Mouse (Mus musculus) neural tube, embryonic 11.5 days (tissue): ENCODE measurements at regions not wholly inside any gene's neighbourhood (a gene's known extent, or its start where the extent isn't known, plus 50 kb on each side); places are given as distances from the start of the nearest gene placed in this dataset.
"Not testable (repeated sequence)": the region's sequence is repeated elsewhere in the genome, so short reads cannot be mapped to it uniquely, and the experiment has no call there.

Experiments
- ATAC-seq: fragments of 200-750 bp; cut with Nextera tagmentation; 2 replicates; pipeline ENCODE4 v1.8.0; 2017; ENCODE audit warnings: moderate number of reproducible peaks, mild to moderate bottlenecking, moderate TSS enrichment, moderate library complexity; ENCODE audit not compliant: insufficient read depth, low FRiP score, low TSS enrichment
- DNase-seq: peaks from one replicate; pipeline ENCODE4 v3.0.0-alpha.2; 2015; ENCODE audit warnings: low spot score
- H3K27ac ChIP-seq: fragments of 300-500 bp; sonication (generic); 2 replicates; pipeline ENCODE4 v1.5.1; 2014; ENCODE audit warnings: low read depth, mild to moderate bottlenecking, low read length
- H3K27me3 ChIP-seq: fragments of 300-500 bp; sonication (generic); 2 replicates; pipeline ENCODE4 v1.6.1; 2014; ENCODE audit warnings: mild to moderate bottlenecking, low read length, mixed read lengths; ENCODE audit not compliant: control insufficient read depth, insufficient read depth
- H3K36me3 ChIP-seq: fragments of 300-500 bp; sonication (generic); 2 replicates; pipeline ENCODE4 v1.6.1; 2014; ENCODE audit warnings: mild to moderate bottlenecking, low read length, moderate library complexity, mixed read lengths; ENCODE audit not compliant: control insufficient read depth, insufficient read depth
- H3K4me1 ChIP-seq: fragments of 300-500 bp; sonication (generic); 2 replicates; pipeline ENCODE4 v1.6.1; 2014; ENCODE audit warnings: low read length, mixed read lengths; ENCODE audit not compliant: control insufficient read depth, insufficient read depth
- H3K4me2 ChIP-seq: fragments of 300-500 bp; sonication (generic); 2 replicates; pipeline ENCODE4 v1.6.1; 2014; ENCODE audit warnings: low read depth, mild to moderate bottlenecking, moderate library complexity
- H3K4me3 ChIP-seq: fragments of 300-500 bp; sonication (generic); 2 replicates; pipeline ENCODE4 v1.5.1; 2014; ENCODE audit warnings: low read depth, low read length
- H3K9ac ChIP-seq: fragments of 300-500 bp; sonication (generic); 2 replicates; pipeline ENCODE4 v1.6.1; 2014; ENCODE audit warnings: mild to moderate bottlenecking, low read length
- H3K9me3 ChIP-seq: fragments of 300-500 bp; sonication (generic); 2 replicates; pipeline ENCODE4 v1.6.1; 2016; ENCODE audit warnings: low read length; ENCODE audit not compliant: control insufficient read depth
- WGBS: fragments of 180-500 bp; shearing (Covaris S2); extraction: QIAGEN DNeasy Blood & Tissue Kit; methylation state at CpG from one replicate; pipeline ENCODE4 v1.1.7; 2014; 5-methylcytosine and 5-hydroxymethylcytosine counted together

GRCm38 (mm10) chr12:21784403-21784802 is 367.0 kb upstream of the Ywhaq start:
- H3K9me3 ChIP-seq, H3K27ac ChIP-seq, H3K36me3 ChIP-seq, H3K27me3 ChIP-seq, H3K4me1 ChIP-seq: not testable (repeated sequence)
- H3K9ac ChIP-seq: 0 out of 2 replicates have a peak overlapping the region, but pooled peaks have one; percentile 37
- peak overlapping the region; percentile 35 for H3K4me2 ChIP-seq
- WGBS: 0% methylated on average over 31 of the region's 39 CpGs
- ATAC-seq (peak; percentile 72; the same call in 1 of the 2 replicates), DNase-seq (peak; percentile 69)
- peak overlapping the region; percentile 32 for H3K4me3 ChIP-seq

- H3K27me3 ChIP-seq, H3K36me3 ChIP-seq, H3K4me1 ChIP-seq, H3K4me2 ChIP-seq, DNase-seq, H3K9me3 ChIP-seq, H3K27ac ChIP-seq, H3K9ac ChIP-seq, ATAC-seq: not testable (repeated sequence)
- 0 out of 2 replicates have a peak overlapping the region, but pooled peaks have one; percentile 13 for H3K4me3 ChIP-seq
- WGBS: 6% methylated on average over 9 of the region's 45 CpGs
Measured at GRCm38 (mm10) chr12:21778717-21779116, 361.3 kb upstream of the Ywhaq start.

GRCm38 (mm10) chr12:21778308-21778707 is 360.9 kb upstream of the Ywhaq start:
- H3K27ac ChIP-seq, H3K36me3 ChIP-seq, H3K9ac ChIP-seq, H3K4me1 ChIP-seq, H3K9me3 ChIP-seq, H3K4me2 ChIP-seq, H3K27me3 ChIP-seq, ATAC-seq, DNase-seq: not testable (repeated sequence)
- WGBS: 22% methylated on average over 29 of the region's 50 CpGs
- peak overlapping the region; percentile 13; the same call in 1 of the 2 replicates for H3K4me3 ChIP-seq

GRCm38 (mm10) chr12:21767717-21768116 is 350.3 kb upstream of the Ywhaq start:
- not testable (repeated sequence) for ATAC-seq, H3K9ac ChIP-seq

More at GRCm38 (mm10) chr12:21767717-21768116, 350.3 kb upstream of the Ywhaq start:
- 93% methylated on average over 2 of the region's 2 CpGs for WGBS
- H3K4me2 ChIP-seq, H3K4me3 ChIP-seq, H3K4me1 ChIP-seq, H3K27ac ChIP-seq, H3K9me3 ChIP-seq, DNase-seq, H3K27me3 ChIP-seq, H3K36me3 ChIP-seq: not testable (repeated sequence)
